Mouse (Mus musculus) layer of hippocampus, adult 18-20 months (tissue): ENCODE results near the gene Tarsl2. TPM values are rescaled to one million over a fixed set of nuclear protein-coding genes. Genes with fewer than 3 reads are reported as not detected.
A peak's percentile ranks its signal among the peaks of the same experiment; 100 is the strongest.

Source experiments
- DNase-seq, 2 experiments: peaks; one replicate each; pipeline ENCODE4 v3.0.0; 2022; ENCODE audit warnings: low spot score in 2 of 2
- total RNA-seq, 2 experiments: library from RNA; stranded (reverse); gene quantifications; 2 replicates each; pipeline ENCODE4 v1.2.3; 2021

The Tarsl2 gene
- total RNA-seq, 2 experiments from 2014 or later: 33.2 to 34.0 TPM

DNA sequence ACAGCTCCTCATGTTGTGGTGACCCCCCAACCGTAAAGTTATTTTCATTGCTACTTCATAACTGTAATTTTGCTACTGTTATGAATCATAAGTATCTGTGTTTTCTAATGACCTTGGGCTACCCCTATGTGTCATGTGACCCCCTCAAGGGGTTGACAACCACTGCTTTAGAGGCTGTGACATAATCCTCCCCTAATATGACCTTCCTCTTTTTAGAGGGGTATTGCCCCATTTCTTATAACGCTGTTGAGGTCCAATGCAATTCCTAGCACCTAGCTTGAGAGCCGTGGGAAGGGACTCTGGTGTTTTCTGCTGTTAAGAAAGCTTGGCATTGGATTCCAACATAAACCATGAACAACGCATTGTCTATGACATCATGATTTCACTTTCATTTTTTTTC is 6.0 kb downstream of the Tarsl2 start:
- no peak for DNase-seq

DNA sequence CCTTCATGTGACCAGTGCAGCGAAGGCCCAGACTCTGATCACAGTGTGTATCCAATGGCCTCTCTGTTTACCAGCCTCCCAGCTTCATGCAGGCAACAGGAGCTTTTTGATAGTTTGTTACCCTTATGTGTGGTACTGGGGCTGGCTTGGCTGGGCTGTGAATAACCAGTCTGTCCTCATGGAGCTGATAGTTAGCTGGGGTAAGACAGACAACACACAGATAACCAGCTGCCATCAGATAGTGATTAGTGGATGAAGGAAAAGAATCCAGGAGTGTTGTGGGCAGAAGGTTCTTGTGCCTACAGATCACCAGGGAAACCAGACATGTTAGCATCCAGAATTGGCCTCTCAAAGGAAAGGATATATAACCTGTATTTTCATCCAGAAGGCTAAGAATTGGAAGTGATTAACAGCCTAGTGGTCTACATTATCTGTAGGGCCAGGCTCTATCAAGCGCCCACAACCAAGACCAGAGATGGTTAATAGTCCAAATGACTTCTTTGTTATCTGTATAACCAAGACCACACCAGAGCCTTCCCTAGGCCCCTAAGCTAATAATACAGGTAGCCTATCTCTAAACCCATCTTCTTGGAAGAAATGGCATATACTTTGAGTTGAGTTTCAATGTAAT is 12.9 kb downstream of the Tarsl2 start:
- no peak for DNase-seq

DNA sequence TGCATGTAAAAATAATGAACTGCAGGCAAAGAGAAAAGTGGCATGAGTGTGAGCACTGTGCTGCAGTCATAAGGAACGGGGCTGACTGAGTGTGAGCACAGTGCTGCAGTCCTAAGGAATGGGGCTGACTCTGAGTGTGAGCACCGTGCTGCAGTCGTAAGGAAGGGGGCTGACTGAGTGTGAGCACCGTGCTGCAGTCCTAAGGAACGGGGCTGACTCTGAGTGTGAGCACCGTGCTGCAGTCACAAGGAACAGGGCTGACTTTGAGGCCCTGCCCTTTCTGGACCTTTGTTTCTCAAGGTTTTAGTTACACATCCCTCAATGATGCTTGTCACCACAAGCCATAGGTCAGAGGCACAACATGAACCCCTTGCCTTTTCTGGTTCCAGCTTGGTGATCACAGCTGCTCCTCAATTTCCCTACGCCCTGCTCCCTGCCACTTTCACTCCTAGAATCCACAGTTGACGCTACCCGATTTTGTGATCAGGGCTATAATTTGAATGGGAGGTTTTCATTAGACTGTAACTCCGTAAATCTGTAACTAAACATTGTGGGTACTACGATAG is 18.6 kb downstream of the Tarsl2 start:
- no peak for DNase-seq

DNA sequence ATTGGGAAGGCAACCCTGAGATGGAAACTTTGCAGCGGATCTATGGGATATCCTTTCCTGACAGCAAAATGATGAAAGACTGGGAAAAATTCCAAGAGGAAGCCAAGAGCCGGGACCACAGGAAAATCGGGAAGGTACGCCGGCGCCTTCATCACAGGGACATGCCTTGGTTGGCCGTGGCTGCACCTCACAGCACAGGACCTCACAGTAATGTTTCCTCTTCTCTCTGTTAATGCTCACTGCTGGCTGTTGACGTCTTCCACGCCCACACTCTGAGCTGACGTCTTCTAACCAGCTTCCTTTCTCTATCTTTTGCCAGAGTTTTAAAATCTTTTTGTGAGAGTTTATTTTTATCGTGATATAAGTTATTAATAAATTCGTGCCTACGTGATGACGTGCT is 19.2 kb downstream of the Tarsl2 start:
- DNase-seq: peak in 1 of 2 experiments; percentile 19

DNA sequence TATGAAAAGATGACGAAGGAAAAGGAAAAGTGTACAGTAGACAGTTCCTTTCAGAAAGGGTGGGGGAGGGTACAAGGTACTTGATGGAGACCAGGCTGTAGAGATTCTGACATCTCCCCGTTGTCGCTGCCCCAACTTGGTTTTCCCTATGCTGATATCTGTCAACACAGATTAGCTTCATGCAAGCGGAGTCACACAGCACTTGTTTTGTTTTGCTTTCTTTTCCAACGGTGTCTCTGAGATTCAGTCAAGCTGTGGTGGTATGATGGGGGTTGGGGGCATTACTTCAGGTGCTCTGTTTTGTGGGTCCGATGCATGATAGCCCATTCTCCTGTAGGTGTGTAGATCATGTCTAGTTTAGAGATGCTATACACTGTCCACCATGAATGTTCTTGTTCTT is 22.8 kb downstream of the Tarsl2 start:
- DNase-seq: no peak

DNA sequence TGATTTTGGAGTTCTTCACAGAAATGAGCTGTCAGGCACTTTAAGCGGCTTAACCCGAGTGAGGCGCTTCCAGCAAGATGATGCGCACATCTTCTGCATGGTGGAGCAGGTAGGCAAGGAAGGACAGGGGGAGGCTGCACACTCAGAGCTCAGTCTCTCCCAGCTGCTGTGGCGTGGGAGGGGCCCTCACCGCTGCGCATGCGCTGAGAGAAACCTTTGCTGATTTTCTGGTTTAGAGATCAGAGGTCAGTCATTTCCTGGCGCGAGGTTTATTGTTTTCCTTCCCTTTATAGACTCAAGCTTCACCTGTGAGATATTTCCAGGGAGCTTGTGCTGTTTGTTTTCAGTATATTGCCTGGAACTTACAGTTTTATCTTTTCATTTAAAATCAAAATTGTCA is 33.4 kb downstream of the Tarsl2 start:
- DNase-seq: no peak

DNA sequence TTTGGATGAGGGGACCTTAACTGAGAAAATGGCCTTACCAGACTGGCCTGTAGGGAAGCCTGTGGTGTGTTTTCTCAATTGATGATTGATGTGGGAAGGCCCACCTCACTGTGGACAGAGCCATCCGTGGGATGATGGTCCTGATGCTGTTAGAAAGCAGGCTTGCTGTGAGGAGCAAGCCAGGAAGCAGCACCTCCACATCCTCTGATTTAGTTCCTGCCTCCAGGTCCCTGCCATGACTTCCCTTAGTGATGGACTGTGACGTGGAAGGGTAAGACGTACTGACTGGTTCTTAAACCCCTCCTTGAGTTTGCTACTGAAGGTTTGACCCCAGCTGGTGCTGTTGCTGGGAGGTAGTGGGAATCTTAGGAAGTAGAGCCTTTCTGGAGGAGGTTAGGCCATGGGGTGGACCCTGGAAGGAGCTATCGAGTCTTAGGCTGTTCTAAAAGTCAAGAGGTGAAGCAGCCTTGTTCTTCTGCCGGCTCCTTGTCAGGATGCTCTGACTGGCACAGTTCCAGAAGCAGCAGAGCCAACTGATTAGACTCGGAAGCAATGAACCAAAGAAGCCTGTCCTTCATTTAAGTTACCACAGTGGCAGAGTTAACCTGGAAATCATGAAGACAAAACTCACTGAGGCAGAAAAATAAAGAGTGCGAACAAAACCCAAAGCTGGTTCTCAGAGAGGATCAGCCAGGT is 34.4 kb downstream of the Tarsl2 start:
- no peak for DNase-seq

DNA sequence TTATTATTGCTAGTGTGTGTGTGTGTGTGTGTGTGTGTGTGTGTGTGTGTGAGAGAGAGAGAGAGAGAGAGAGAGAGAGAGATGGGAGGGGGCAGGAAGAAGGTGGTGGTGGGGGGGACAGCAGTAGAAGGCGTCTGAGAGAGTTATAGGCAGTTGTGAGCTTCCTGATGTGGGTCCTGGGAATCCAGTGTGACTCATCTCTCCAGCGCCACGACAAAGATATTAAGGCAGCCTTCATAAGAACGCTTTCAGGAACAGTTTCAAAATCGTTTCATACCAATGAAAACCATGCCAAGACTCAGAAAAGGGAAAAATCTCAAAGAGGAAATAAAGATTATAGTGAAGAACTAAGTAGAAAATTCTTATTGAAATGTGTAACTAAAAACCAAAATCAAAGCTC is 36.5 kb downstream of the Tarsl2 start:
- DNase-seq: no peak

DNA sequence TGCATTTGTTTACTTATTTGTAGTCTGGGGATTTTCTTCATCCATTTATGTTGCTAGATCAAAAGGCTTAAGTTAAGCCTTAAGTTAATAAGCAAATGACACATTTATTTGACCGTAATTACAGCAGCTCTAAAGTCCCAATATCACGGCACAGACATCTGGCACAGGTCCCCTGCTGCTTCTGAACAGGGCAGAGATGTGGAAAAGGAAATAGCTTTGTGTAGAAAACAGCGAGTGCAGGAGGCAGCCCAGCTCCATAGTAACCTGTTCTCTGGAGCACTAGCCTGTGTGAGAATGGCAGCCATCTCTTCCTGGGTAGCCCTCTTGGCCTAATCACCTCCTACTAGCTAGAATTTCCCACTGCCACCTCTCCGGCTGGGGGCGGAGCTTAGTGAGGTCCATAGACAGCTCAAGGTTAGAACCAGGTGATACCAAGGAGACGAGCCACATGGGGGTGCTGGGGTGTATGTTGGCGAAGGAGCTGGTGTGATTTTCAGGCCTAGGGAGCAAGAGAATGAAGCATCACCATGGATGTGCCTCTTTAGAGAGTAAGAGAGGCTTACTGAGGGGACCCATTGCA is 39.6 kb downstream of the Tarsl2 start:
- DNase-seq: no peak

DNA sequence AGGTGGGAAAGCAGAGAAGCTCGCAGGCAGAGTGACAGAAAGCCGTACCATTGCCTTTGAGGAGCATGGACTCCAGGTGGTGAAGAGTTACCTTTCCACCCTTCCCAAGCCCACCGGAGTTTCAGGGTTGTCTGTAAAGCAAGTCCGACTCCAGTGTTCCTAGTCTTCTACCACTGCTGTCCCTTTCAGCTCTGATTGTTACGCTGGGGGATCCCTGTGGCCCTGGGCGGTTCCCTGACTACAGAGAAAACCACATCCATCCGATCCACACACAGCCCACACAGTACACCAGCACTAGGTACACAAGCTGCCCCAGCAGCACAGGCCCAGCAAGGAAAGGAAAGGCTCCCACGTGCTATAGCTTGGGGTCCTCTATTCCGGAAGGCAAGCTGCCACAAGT is 42.0 kb downstream of the Tarsl2 start:
- no peak for DNase-seq

DNA sequence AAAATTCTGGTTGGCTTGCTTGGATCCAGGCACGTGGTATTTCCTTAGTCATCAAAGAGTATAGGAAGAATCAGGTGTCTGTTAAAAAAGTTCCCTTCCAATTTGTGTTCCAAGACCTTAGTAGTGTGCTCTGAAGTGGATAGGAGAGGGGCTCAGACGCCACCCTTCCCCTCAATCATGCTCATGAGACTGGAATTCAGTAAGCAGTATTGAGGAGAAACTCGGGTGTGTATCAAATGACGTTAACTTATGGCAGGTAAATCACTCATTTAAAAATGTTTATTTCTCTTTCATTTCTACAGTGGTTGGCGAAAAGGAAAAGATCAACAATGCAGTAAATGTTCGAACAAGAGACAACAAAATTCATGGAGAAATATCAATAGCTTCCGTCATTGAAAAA is 46.2 kb downstream of the Tarsl2 start, which contains the start of gene Tm2d3:
Gene Tm2d3, plus strand, starts transcription at position 301 of the 400 bp plus-strand sequence.
- DNase-seq: no peak

DNA sequence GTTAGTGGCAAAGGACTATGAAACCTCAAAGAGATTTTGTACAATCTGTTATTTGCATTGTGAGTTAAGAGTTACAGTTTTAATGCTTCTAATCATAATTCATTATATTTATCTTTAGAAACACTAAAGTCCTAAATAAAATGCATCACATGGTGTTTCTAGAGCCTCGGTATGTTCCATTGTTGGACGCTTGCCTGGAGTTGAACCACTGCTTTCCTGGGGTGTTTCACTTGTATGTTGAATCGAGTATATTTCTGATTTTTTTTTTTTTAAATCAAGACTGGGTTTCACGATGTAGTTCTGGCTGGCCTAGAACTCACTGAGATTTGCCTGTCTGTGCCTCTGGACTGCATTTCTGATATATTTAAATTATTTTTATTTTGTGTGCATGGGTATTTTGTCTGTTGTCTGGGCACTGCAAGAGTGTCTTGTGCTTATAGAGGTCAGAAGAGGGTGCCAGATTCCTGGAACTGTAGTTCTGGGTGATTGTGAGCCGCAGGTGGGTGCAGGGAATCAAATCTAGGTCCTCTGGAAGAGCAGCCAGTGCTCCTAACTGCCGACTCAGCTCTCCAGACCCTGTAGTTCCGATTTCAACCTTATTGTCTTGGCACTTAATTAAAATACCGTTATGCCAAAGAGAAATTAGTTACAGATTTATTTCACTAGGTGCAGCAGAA is 47.4 kb downstream of the Tarsl2 start:
- no peak for DNase-seq

DNA sequence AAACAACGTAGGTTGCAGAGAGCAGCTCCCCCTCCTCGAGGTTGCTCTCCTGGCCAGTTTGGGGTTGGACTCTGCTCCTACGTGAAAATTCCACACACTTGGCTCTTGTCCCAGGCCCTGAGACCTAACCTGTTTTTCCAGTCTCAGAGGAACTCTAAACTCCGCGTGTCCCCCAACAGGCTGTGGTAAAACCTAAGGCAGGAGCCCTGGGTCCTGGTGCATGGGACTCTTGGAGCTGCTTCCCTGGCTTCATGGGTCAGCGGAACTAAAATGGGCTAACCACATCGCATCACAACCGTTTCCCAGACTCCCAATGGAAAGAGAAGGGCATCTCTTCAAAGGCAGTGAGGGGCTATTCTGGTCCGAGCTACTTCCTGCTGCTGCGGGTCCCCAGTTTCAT is 48.2 kb downstream of the Tarsl2 start:
- no peak for DNase-seq

DNA sequence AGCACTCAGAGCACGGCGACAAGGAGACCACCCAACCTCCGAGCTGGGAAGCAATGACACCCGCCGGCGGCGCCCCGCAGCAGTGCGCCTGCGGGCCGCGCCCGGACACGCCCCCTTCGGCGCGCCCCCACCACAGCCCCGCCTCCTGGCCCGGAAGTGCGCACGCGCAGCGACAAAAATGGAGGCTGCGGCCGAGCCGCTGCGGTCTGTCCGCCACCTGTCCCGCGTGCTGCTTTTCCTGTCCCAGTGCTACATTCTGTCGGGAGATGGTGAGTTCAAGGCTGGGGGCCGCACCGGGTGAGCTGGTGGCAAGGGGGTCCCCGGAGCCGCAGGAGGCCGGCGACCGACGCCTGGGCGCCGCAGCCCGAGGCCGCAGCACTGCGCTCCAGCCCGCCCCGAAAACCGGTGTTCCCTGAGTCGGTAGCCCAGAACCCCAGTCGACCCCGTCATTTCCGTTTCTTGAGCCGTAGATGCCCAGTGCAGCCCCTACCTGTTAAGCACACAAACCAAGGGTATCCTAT is 48.7 kb downstream of the Tarsl2 start:
- DNase-seq: peak; percentile 82 to 89

DNA sequence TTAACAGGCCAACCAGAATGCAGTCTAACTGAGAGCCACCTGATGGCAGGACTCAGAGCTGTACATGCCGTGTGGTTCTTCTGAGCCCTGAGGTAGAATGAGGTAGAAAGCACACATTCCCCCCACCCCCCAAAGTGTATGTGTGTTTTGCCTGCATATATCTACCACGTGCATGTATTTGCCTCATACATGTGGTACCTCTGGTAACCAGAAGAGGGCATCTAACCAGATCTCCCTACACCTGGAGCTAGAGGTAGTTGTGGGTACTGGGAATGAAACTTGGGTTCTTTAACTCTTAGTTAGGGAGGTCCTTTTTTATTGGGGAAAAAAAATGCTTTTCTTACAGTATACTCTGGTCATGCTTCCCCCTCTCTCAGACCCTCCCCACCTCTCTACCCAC is 51.8 kb downstream of the Tarsl2 start:
- DNase-seq: peak in 1 of 2 experiments; percentile 16

DNA sequence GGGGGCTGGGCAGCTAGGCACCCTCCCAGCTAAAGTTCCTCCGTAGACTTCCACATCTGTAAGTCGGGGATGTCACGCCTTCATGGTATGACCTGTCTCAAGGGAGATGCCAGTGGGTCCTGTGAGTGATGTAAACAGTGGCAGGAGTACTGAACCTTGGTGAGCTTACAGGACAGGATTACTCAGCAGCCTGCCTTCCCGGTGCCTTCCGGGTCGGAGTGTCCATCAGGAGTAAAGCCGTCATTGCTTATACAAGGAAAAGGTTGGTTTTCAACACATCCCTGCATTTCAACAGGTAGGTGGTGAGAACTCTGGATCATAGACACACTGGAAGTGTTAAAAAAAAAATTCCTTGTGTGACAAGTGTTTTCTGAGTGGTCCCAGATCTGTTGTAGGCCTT is 57.4 kb downstream of the Tarsl2 start:
- DNase-seq: no peak

DNA sequence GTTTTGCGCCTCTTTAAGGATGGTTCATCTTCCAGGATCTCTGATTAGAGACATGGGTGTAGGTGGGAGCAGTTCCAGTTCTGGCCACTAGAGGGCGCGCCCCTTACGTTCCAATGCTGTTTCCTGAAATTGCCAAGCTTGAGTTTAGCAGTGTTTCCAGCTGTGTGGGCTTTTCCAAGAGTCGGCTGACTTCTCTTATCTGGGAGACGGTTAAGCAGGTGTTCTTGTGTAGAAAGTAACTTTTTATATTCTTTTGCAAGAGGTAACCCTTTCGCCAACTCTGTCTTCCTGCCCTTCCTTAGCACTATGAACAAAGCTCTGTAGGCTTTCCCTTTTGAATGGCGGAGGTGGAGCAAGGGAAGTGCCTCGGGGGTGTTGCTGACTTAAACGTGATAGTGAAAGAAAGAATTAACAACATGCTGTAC is 60.1 kb downstream of the Tarsl2 start:
- DNase-seq: peak; percentile 61 to 91

DNA sequence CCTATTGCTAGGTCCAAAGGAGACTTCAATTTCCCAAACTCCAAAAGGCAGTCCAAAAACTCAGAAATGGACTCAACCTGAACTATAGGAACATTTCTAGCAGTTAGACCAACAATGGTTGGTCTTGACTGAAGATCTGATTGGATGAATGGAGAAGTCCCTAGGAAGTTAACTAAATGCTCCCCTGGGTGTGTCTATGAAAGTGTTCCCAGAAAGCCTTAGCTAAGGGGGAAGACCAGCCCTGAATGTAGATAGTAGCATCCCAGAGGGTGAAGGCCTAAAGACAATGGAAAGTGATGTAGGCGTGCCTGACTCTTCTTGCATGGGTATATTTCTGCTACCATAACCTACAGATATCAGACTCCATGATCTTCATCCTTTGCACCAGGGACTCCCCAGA is 63.8 kb downstream of the Tarsl2 start:
- DNase-seq: no peak

DNA sequence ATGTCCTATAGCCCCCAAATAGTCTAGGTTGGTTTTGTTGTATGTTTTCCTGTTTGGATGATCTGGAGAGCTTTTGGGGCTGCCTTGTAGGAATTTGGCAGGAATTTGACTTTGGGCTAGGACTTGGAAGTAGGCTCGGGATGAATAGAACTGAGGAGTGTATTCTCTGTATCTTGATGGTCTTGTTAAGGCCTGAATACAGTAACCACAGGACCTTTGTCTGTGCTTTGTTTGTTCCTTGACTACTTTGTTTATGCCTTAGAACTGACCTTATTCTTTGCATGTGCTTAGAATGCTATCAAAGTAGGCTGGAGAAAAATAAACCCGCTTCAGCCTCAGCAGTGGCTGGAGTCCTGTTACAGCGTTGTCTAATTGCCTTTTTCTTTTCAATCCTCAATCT is 65.6 kb downstream of the Tarsl2 start:
- no peak for DNase-seq

DNA sequence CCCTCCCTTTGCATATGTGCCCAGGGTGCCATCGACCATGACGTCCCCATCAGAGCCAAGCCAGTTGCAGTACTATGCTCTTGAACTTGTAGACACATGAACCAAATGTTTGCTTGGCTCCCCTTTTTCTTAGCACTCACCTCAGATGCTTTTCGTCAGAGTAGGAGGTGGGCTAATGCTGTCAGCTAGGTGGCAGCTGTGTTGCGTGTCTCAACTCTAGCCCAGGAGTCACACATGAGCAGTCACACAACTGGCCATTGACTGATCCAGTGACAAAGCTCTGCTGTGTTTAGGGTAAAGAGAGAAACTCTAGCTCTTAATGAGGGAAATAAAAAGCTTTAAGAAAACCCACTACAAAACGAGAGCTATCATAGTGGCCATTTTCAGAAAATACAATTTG is 69.1 kb downstream of the Tarsl2 start:
- DNase-seq: no peak

DNA sequence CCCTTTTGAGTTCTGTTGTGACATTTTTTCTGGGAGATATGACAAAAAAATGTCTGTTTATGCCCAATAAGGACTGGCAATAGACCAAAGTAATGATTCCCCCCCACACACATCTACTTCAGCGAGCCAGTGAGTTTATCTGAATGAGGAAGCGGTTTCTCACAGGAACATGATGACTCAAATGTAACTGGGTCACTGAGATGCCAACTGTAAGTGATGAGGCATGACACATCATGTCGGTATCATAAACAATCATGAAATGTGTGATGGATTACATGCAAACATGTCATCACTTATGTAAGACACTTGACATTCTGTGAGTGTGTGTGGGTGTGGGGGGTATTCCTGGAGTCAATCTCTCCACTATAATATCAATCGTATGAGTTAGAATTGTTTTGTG is 69.6 kb downstream of the Tarsl2 start:
- no peak for DNase-seq

DNA sequence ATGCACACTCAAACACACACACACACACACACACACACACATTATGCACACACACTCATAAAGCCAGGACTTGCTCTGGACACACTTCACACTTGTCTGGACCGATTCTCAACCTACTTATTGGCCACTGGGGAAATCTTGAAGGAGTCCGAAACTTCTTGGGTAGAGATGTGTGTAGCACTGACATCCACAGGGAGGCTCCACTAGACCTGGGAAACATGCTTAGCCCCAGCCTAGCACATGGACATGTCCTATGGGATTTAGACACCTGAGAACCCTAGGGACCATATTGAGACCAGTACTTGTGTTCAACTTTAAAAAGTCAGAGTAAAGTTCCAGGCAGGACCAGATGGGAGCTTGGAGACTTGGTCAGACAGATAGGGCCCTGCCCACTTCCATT is 89.3 kb downstream of the Tarsl2 start:
- peak in 1 of 2 experiments; percentile 10 for DNase-seq
